Mouse (Mus musculus) heart, adult 2 months (tissue): ENCODE data around the gene Ror1.

Experiments
- CTCF ChIP-seq: fragments of 200-600 bp; IDR thresholded peaks from 2 replicates; pipeline ENCODE4 v1.8.1; 2022; ENCODE audit warnings: antibody characterized with exemption, mild to moderate bottlenecking, moderate library complexity
- EP300 ChIP-seq: fragments of 200-500 bp; IDR thresholded peaks from 2 replicates; pipeline ENCODE4 v1.6.1; 2011; ENCODE audit warnings: low read depth, low read length, control low read depth; ENCODE audit not compliant: insufficient read depth
- POLR2A ChIP-seq: fragments of 200-500 bp; IDR thresholded peaks from 2 replicates; pipeline ENCODE4 v1.6.1; 2011; ENCODE audit warnings: mild to moderate bottlenecking, low read depth, low read length, control low read depth; ENCODE audit not compliant: insufficient read depth

GRCm38 (mm10) chr4:100216587-100216986 is 121.0 kb downstream of the Ror1 start:
- no peak for TF ChIP-seq CTCF
- TF ChIP-seq POLR2A, result no peak
- no peak for TF ChIP-seq EP300
